14 mouse cellular contexts compared by ENCODE assay signal in the genomic region with DNA sequence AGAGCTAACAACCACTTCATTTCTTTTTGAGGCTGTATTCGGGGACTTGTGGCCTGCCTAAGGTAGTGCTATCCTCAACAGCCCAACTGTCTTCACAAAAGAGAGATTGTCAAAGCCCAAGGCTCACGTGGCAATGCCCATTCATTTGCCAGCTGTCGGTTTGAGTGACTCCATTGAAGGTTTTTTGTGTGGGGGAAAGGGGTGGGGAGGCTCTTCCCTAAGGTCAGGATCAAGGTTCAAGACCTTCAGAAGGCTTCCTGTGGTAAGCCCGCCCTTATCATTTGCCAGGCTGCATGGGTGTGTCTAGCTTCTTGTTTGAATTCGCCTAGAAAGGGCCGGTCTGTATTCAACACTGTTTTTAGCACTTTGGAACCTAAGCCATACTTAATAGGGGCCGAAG.
A peak's percentile ranks its signal among the peaks of the same experiment; 100 is the strongest.
DNase-seq lines count a peak whose midpoint lies in the region; ATAC-seq lines count a peak whose summit lies in the region.
"Had no signal": no experiment of that assay in that cellular context is flagged by ENCODE, and none has a peak within 500 bp of the region (broad histone marks: within the 10 kb centered on the region; RNA-seq: fewer than 3 reads in every experiment).

No protein-coding gene starts in this region.

- no peak overlapping the region for H3K4me2 ChIP-seq in hindbrain, embryonic 12.5 days (replicated peaks)
- no peak overlapping the region for H3K4me2 ChIP-seq in hindbrain, embryonic 14.5 days (replicated peaks)
- H3K4me2 ChIP-seq: liver, embryonic 15.5 days; neural tube, embryonic 13.5 days had no signal

- no peaks in the 10 kb centered on the region for H3K36me3 ChIP-seq in hindbrain, embryonic 12.5 days
- H3K36me3 ChIP-seq in hindbrain, embryonic 14.5 days (replicated peaks; ENCODE audit: control insufficient read depth, insufficient read depth) = no peaks in the 10 kb centered on the region
- H3K36me3 ChIP-seq: liver, embryonic 15.5 days; neural tube, embryonic 13.5 days had no signal

- peak; percentile 38; the same call in 1 of the 2 replicates for ATAC-seq in hindbrain, embryonic 12.5 days (ENCODE audit: low FRiP score)
- no peak for ATAC-seq in hindbrain, embryonic 14.5 days (ENCODE audit: low FRiP score)
- no peak for ATAC-seq in monocyte, adult 5-6 weeks (replicated peaks; ENCODE audit: insufficient number of reproducible peaks, low FRiP score, low TSS enrichment, poor library complexity, severe bottlenecking)

- no peaks in the 10 kb centered on the region for H3K9me3 ChIP-seq in hindbrain, embryonic 12.5 days (replicated peaks)
- no peaks in the 10 kb centered on the region for H3K9me3 ChIP-seq in hindbrain, embryonic 14.5 days (ENCODE audit: control insufficient read depth, low read length)
- H3K9me3 ChIP-seq: liver, embryonic 15.5 days; neural tube, embryonic 13.5 days had no signal

- 35% methylated on average over 7 of the region's 7 CpGs for WGBS in hindbrain, embryonic 12.5 days
- WGBS in hindbrain, embryonic 14.5 days = 32% methylated on average over 7 of the region's 7 CpGs

- H3K4me3 ChIP-seq in hindbrain, embryonic 12.5 days = no peak overlapping the region
- H3K4me3 ChIP-seq in hindbrain, embryonic 14.5 days (replicated peaks; ENCODE audit: low read length) = no peak overlapping the region
- H3K4me3 ChIP-seq: liver, embryonic 15.5 days; neural tube, embryonic 13.5 days had no signal

- no peak overlapping the region for H3K27ac ChIP-seq in hindbrain, embryonic 12.5 days
- no peak overlapping the region for H3K27ac ChIP-seq in hindbrain, embryonic 14.5 days
- H3K27ac ChIP-seq: liver, embryonic 15.5 days; macrophage; neural tube, embryonic 13.5 days had no signal

- DNase-seq in hindbrain, embryonic 14.5 days (ENCODE audit: low spot score) = no peak
- peak; percentile 76 for DNase-seq in ZHBTc4 (ENCODE audit: low read depth, low spot score)
- peak; percentile 50 for DNase-seq in embryo, embryonic 9.5 days (ENCODE audit: extremely low spot score)
- DNase-seq in mesoderm, embryonic 11.5 days (ENCODE audit: low read depth, low spot score) = peak; percentile 52
- no peak for DNase-seq in left cerebral cortex, adult 18-20 months (ENCODE audit: low spot score in 2 of 2)
- DNase-seq: cerebellum, postnatal 10 days; heart, postnatal 4 days; right cerebral cortex, adult 18-20 months; thymus, postnatal 14 days had no signal

- H3K27me3 ChIP-seq in hindbrain, embryonic 12.5 days = no peaks in the 10 kb centered on the region; the same call in 1 of the 2 replicates
- no peaks in the 10 kb centered on the region for H3K27me3 ChIP-seq in hindbrain, embryonic 14.5 days (ENCODE audit: control insufficient read depth, insufficient read depth, low read length)
- H3K27me3 ChIP-seq: liver, embryonic 15.5 days; neural tube, embryonic 13.5 days had no signal

- H3K4me1 ChIP-seq in hindbrain, embryonic 12.5 days = peaks cover 27% of the 10 kb centered on the region
- peaks cover 11% of the 10 kb centered on the region for H3K4me1 ChIP-seq in hindbrain, embryonic 14.5 days (replicated peaks; ENCODE audit: control insufficient read depth, insufficient read depth, low read length)

- no peak overlapping the region for H3K9ac ChIP-seq in hindbrain, embryonic 12.5 days
- no peak overlapping the region for H3K9ac ChIP-seq in hindbrain, embryonic 14.5 days
- H3K9ac ChIP-seq: liver, embryonic 15.5 days; neural tube, embryonic 13.5 days had no signal

Comparison
In these comparisons a context has a peak if more than half of its experiments do, and no peak if none do; other contexts are left out.
1. DNase-seq: peak in ZHBTc4 (single experiment), embryo, embryonic 9.5 days (single experiment) and mesoderm, embryonic 11.5 days (single experiment); none in hindbrain, embryonic 14.5 days (single experiment) and left cerebral cortex, adult 18-20 months (0 of 2).